Mouse (Mus musculus) effector memory CD4-positive, alpha-beta T cell, adult 7 months (primary cell): ENCODE data around the gene Vstm4. TPM values are rescaled to one million over a fixed set of nuclear protein-coding genes. Genes with fewer than 3 reads are reported as not detected.

ENCODE experiments used
- polyA plus RNA-seq: library from polyadenylated mRNA; unstranded; fragments of 100-300 nt; shearing (Covaris generic); gene quantifications from one replicate; pipeline ENCODE4 v1.2.1, GENCODE M21; 2017

Vstm4 gene
- not detected for polyA plus RNA-seq

DNA sequence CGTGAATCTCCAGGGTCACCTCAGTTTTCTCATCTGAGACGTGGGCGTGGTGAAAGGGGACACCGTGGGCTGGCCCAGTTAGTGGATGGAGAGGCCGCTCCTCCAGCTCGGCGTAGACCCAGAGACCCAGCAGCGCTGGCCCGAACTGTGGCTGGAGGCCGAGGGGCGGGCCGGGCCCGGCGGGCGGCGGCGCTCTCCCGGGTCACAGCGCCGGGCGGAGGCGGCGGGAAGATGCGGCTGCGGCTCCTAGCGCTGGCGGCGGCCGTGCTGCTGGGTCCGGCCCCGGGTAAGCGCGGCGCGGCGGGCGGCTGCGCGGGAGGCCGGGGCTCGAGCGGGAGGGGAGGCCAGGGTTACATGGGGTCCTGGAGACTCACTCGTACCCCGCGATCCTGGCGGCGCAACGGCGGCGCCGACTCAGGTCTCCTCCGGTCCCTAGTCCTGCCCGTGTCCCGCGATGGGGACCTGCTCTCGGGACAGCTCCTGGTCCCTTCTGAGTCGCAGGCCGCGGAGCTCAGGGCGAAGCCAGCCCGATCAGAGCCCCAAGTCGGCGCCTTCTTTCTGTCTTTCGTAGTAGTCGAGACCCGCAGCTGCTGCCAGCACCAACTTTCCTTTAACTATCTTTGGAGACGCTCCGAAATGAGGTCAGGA lies at the start of gene Vstm4:
Gene Vstm4 (plus strand): TSS at position 76 of the 648 bp plus-strand sequence.

DNA sequence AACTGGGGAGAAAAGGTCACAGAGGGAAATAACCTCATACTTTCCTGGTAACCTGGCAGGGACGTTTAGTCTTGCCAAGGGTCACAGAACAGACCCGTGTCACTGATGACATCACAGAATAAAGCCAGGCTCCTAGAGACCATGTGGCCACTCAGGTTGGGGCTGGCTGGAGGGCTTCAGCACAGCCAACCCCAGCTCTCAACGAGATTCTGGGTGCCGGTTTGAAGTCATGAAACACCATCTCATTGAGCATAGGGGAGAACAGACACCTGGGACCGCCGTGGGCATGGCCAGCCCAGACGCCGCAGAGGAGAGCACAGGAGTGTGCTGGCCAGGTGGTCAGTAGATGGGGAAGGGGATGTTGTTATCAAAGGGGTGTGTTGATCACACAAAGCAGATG lies 22.7 kb upstream of the Vstm4 start, which contains the start of gene Fam170b:
Gene Fam170b (plus strand): TSS at position 116 of the 400 bp plus-strand sequence.

Other genes with a start within 250 kb of the Vstm4 start
- 0.13 TPM for gene 3425401B19Rik, start 171.5 kb upstream of the Vstm4 start, polyA plus RNA-seq
- gene Tmem273, start 70.8 kb upstream of the Vstm4 start, polyA plus RNA-seq, result 1.1 TPM
- gene Fam170b, start 22.8 kb upstream of the Vstm4 start, polyA plus RNA-seq, result not detected
- not detected for gene Lrrc18, start 134.6 kb downstream of the Vstm4 start, polyA plus RNA-seq